Mouse (Mus musculus): Measurements from ENCODE around the gene Kctd11. TPM values are rescaled to one million over a fixed set of nuclear protein-coding genes. Genes with fewer than 3 reads are reported as not detected.

Kctd11 gene
- polyA plus RNA-seq, 1 experiment, result 1.9 TPM

- Histone ChIP-seq H3K27me3 (ENCODE audit: control insufficient read depth, insufficient read depth, low read length) (no peaks in the 10 kb centered on the region), H3K27ac (ENCODE audit: insufficient read depth, low read length) (no peak overlapping the region), H3K4me3 (replicated peaks; ENCODE audit: insufficient read depth, low read depth, low read length) (no peak overlapping the region), H3K4me1 (ENCODE audit: control insufficient read depth, insufficient read depth, low read length) (0 out of 2 replicates have a peak, but pooled peaks cover 6% of the 10 kb centered on the region)
- no peak for TF ChIP-seq CTCF (IDR thresholded peaks at IDR 0.05; ENCODE audit: borderline replicate concordance, insufficient read depth, low read depth, low read length)
- no peak for DNase-seq
- WGBS, result 6% methylated on average over 4 of the region's 4 CpGs
Observed at GRCm38 (mm10) chr11:69899870-69900269, 18.7 kb upstream of the Kctd11 start.

- DNase-seq, result no peak
- Histone ChIP-seq H3K27ac (ENCODE audit: insufficient read depth, low read length) (no peak within 1 kb of the TSS), H3K4me3 (replicated peaks; ENCODE audit: insufficient read depth, low read depth, low read length) (no peak within 1 kb of the TSS), H3K4me1 (ENCODE audit: control insufficient read depth, insufficient read depth, low read length) (no peaks in the 10 kb centered on the region), H3K27me3 (ENCODE audit: control insufficient read depth, insufficient read depth, low read length) (no peaks in the 10 kb centered on the region)
- no peak for TF ChIP-seq POLR2A (IDR thresholded peaks at IDR 0.05; ENCODE audit: borderline replicate concordance, insufficient read depth, low read length)
- no peak for TF ChIP-seq CTCF (IDR thresholded peaks at IDR 0.05; ENCODE audit: borderline replicate concordance, insufficient read depth, low read depth, low read length)
- WGBS, result 76% methylated on average over 4 of the region's 4 CpGs
Observed at GRCm38 (mm10) chr11:69895291-69895690, 14.1 kb upstream of the Kctd11 start, which contains the start of gene Acap1. Acap1 (minus strand) TSS chr11:69895539.

- WGBS, result 90% methylated on average over 5 of the region's 5 CpGs
- TF ChIP-seq CTCF (IDR thresholded peaks at IDR 0.05; ENCODE audit: borderline replicate concordance, insufficient read depth, low read depth, low read length), result no peak
- no peak for TF ChIP-seq POLR2A (IDR thresholded peaks at IDR 0.05; ENCODE audit: borderline replicate concordance, insufficient read depth, low read length)
- Histone ChIP-seq H3K27ac (ENCODE audit: insufficient read depth, low read length) (no peak overlapping the region), H3K4me3 (replicated peaks; ENCODE audit: insufficient read depth, low read depth, low read length) (no peak overlapping the region), H3K27me3 (ENCODE audit: control insufficient read depth, insufficient read depth, low read length) (no peaks in the 10 kb centered on the region), H3K4me1 (ENCODE audit: control insufficient read depth, insufficient read depth, low read length) (no peaks in the 10 kb centered on the region)
- no peak for DNase-seq
Observed at GRCm38 (mm10) chr11:69894671-69895070, 13.5 kb upstream of the Kctd11 start.

GRCm38 (mm10) chr11:69891482-69891881, 10.3 kb upstream of the Kctd11 start:
- H3K4me1 ChIP-seq (ENCODE audit: control insufficient read depth, insufficient read depth, low read length), result no peaks in the 10 kb centered on the region
- H3K27me3 ChIP-seq (ENCODE audit: control insufficient read depth, insufficient read depth, low read length), result no peaks in the 10 kb centered on the region
- 36% methylated on average over 4 of the region's 4 CpGs for WGBS
- H3K4me3 ChIP-seq (replicated peaks; ENCODE audit: insufficient read depth, low read depth, low read length), result no peak overlapping the region
- TF ChIP-seq POLR2A (IDR thresholded peaks at IDR 0.05; ENCODE audit: borderline replicate concordance, insufficient read depth, low read length), result no peak
- no peak for DNase-seq
- H3K27ac ChIP-seq (ENCODE audit: insufficient read depth, low read length), result no peak overlapping the region

GRCm38 (mm10) chr11:69886907-69887635, 5.9 kb upstream of the Kctd11 start:
- DNase-seq, result no peak
- Histone ChIP-seq H3K27ac (ENCODE audit: insufficient read depth, low read length) (no peak overlapping the region), H3K4me3 (replicated peaks; ENCODE audit: insufficient read depth, low read depth, low read length) (no peak overlapping the region), H3K27me3 (ENCODE audit: control insufficient read depth, insufficient read depth, low read length) (no peaks in the 10 kb centered on the region), H3K4me1 (ENCODE audit: control insufficient read depth, insufficient read depth, low read length) (no peaks in the 10 kb centered on the region)
- 71% methylated on average over 8 of the region's 8 CpGs for WGBS
- TF ChIP-seq POLR2A (IDR thresholded peaks at IDR 0.05; ENCODE audit: borderline replicate concordance, insufficient read depth, low read length) (no peak), CTCF (IDR thresholded peaks at IDR 0.05; ENCODE audit: borderline replicate concordance, insufficient read depth, low read depth, low read length) (no peak)

- no peak overlapping the region for H3K4me3 ChIP-seq (replicated peaks; ENCODE audit: insufficient read depth, low read depth, low read length)
- no peak for TF ChIP-seq CTCF (IDR thresholded peaks at IDR 0.05; ENCODE audit: borderline replicate concordance, insufficient read depth, low read depth, low read length)
- no peak for TF ChIP-seq POLR2A (IDR thresholded peaks at IDR 0.05; ENCODE audit: borderline replicate concordance, insufficient read depth, low read length)
- H3K27me3 ChIP-seq (ENCODE audit: control insufficient read depth, insufficient read depth, low read length), result no peaks in the 10 kb centered on the region
- 81% methylated on average over 8 of the region's 8 CpGs for WGBS
- no peak for DNase-seq
- no peaks in the 10 kb centered on the region for H3K4me1 ChIP-seq (ENCODE audit: control insufficient read depth, insufficient read depth, low read length)
- no peak overlapping the region for H3K27ac ChIP-seq (ENCODE audit: insufficient read depth, low read length)
Observed at GRCm38 (mm10) chr11:69884663-69885062, 3.5 kb upstream of the Kctd11 start.

GRCm38 (mm10) chr11:69884240-69884639, 3.0 kb upstream of the Kctd11 start:
- H3K4me3 ChIP-seq (replicated peaks; ENCODE audit: insufficient read depth, low read depth, low read length), result no peak overlapping the region
- no peak for DNase-seq
- no peaks in the 10 kb centered on the region for H3K27me3 ChIP-seq (ENCODE audit: control insufficient read depth, insufficient read depth, low read length)
- no peaks in the 10 kb centered on the region for H3K4me1 ChIP-seq (ENCODE audit: control insufficient read depth, insufficient read depth, low read length)
- TF ChIP-seq POLR2A (IDR thresholded peaks at IDR 0.05; ENCODE audit: borderline replicate concordance, insufficient read depth, low read length), result no peak
- no peak for TF ChIP-seq CTCF (IDR thresholded peaks at IDR 0.05; ENCODE audit: borderline replicate concordance, insufficient read depth, low read depth, low read length)
- WGBS, result 76% methylated on average over 9 of the region's 9 CpGs
- H3K27ac ChIP-seq (ENCODE audit: insufficient read depth, low read length), result no peak overlapping the region

GRCm38 (mm10) chr11:69883527-69884151, 2.4 kb upstream of the Kctd11 start:
- H3K27me3 ChIP-seq (ENCODE audit: control insufficient read depth, insufficient read depth, low read length), result no peaks in the 10 kb centered on the region
- no peak for DNase-seq
- no peaks in the 10 kb centered on the region for H3K4me1 ChIP-seq (ENCODE audit: control insufficient read depth, insufficient read depth, low read length)
- H3K4me3 ChIP-seq (replicated peaks; ENCODE audit: insufficient read depth, low read depth, low read length), result no peak overlapping the region
- H3K27ac ChIP-seq (ENCODE audit: insufficient read depth, low read length), result no peak overlapping the region
- no peak for TF ChIP-seq CTCF (IDR thresholded peaks at IDR 0.05; ENCODE audit: borderline replicate concordance, insufficient read depth, low read depth, low read length)
- TF ChIP-seq POLR2A (IDR thresholded peaks at IDR 0.05; ENCODE audit: borderline replicate concordance, insufficient read depth, low read length), result no peak
- 85% methylated on average over 8 of the region's 8 CpGs for WGBS
